Mouse (Mus musculus) adrenal gland, postnatal 14 days (tissue): ENCODE results near the gene Adora1. TPM values are rescaled to one million over a fixed set of nuclear protein-coding genes. Genes with fewer than 3 reads are reported as not detected.

Source experiments
- DNase-seq: peaks from one replicate; pipeline ENCODE4 v3.0.0; 2021; ENCODE audit warnings: mixed read lengths
- total RNA-seq: library from RNA; stranded (reverse); gene quantifications from 2 replicates; pipeline ENCODE4 v1.2.3, GENCODE M21; 2021

Gene Adora1
- total RNA-seq, 1 experiment from 2014 or later, result 91.9 TPM

DNA sequence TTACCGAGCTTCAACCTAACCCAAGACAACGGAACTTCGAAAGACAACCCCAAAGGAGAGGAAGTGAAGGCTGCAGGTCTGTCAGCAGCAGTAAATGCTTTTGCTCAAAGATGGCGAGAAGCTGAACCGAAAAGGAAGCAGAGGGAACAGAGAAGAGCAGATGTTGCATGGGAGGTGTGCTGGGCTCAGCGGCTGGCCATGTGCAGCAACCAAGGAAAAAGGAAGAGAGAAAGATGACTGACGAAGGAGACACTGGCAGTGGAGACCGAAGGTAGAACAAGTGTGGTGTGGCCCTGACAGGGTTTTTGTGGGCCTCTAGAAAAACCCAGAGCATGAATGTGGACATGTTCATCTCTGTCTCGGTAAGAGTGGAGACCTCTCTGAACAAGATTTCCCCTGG is 5.5 kb upstream of the Adora1 start:
- DNase-seq, result no peak

DNA sequence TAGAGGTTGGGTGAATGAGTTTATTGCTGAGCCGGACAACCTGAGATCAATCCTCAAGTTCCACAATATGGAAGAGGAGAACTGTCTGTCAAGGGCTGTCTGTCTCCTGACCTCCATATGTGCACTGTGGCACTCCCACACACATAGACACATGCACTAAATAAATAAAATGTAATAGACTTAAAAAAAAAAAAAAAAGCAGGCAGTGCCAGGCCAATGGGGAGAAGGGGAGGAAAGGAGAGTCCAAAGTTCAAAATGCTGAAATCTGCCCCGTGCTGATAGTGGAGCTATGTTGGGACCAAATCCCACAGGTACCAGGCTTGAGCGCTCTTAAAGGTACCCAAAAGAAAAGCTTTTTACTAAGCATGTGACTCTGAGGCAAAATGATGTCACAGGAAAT is 2.2 kb upstream of the Adora1 start:
- DNase-seq, result no peak

DNA sequence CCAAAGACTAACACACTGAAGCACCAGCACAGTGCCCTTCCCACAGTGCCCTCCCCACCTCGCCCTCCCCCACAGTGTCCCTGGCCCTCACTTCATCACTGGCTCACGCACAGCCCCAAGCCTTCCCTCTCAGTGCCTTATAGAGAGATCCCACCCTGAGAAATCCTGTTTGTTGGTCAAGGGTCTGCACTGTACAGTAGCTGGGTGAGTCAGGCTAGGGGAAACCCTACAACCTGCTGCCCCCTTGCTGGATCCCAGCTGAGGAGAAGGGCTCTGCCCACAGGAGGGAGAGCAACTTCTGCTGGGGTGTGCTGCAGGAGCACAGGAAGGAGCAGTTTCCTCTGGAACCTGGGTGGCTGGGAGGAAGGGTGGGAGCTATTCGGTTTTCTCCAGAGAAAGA is 911 bp upstream of the Adora1 start:
- no peak for DNase-seq

DNA sequence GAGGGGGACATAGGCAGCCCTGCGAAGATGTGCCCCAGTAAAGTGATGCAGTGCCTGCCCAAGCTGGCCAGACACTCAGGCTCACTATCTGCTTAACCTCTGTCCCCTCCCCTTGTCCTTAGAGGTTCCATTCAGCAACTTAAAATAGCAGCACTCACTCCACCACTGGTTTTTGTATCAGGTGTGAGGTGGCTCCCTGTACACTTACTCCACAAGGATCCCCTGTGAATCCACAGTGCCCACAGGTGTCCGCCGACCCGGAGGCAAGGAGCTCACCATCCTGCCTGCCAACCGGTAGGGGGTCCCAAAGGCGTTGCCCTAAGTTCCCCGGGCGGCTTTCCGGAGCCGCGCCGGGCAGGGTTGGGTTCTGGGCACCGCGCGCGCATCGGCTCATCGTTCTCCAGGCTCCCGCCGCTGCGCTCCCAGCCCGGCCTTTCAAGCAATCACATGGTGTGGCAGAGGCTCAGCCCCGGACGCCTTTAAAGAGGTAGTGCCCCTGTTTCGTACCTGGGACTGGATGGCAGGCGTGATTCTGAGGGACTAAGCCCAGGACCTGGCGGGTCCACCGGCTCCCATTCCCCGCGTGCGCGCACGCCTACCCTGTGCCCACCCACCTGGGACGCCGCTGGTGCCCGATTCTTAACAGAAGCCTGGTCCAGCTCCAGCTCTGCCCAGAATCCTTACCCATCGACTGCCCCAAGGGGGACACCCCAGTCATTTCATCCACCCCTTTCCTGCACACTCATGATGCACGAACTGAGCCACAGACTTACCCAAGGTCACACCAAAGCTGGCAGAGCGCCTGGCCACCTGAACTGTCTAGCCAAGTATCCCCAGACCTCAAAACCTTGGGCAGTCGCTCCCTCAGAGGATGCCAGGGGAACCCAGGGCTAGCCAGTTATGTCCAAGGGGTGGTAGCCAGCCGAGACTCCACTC is 508 bp downstream of the Adora1 start:
- peak; percentile 86 for DNase-seq

DNA sequence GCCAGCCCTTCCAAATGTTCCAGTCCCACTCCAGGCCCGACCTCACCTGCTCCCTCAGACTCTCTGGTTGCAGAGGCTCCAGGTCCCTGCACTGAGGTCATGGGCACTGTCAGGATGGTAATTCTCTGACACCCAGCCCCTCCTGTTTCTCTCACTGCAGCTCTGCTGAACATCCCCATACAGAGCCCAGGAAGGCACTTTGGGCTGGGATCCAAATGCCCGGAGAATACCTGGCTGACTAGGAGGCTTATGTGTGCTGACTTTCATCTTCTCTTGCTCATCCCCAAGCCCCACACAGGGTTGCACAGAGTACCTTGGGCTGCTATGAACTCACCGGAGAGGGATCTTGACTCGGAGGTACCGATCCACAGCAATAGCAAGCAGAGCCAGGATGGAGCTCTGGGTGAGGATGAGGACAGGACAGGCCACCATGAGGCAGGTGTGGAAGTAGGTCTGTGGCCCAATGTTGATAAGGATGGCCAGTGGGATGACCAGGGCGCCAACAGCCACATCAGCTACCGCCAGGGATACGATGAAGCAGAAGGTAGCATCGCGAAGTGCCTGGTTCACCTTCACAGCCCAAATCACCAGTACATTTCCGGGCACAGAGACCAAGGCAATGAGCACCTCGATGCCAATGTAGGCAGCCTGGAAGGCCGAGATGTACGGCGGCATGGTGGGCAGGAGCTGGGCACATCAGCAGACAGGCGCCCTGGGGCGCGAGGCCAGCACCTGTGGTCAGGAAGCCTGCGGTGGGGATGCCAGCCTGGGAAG is 1.4 kb downstream of the Adora1 start:
- DNase-seq, result no peak

DNA sequence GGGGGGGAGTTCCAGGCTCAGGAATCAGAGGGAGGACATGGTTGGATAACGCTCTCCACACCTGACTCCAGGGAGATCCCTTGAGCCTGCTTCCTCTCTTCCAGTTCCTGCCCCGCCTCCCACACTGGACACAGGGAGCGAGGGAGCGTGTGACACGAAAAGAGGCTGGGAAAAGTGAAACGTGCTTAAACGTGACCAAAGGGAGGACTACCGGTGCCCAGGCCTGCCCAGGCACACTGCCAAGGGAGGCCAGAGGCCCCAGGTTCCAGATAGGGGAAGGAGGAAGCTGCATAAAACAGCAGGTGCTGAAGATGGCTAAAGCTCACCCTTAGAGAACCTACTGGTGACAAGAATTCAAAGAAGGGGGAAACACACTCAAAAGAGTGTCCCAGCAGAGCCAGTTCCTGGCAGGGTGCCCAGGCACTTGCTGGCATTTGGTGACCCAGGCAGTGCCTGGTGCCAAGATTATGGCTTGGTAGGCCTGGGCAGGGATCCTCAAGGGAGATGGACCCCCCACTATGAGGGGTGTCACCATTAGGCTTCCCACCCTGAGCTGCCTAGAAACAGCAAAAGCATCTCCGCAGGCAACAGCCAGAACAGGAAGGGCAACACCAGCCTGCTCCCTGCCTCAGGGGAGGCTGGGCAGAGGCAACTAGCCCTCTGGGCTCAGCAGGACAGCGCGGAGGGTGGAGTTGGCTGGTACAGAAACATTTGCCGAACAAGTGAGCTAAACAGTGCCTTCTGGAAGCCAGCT is 2.3 kb downstream of the Adora1 start:
- DNase-seq, result peak; percentile 84

DNA sequence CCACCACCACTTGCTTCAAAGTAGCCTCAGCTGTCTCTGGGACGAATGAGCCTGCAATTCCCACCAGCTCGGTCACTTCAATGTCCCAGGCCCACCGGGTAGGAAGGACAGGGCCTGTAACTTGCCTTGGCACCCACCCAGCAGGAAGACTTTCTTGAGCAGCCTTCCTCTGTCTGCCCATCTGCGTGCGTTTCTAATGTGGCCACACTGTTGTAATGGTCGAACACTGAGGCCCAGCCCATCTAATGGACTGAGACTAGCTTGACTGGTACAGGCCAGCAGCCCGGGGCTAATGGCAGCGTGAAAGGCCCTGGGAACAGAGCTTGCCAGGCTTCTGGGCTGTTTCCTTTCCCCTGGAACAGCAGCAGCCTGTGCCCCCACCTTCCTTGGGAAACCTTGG is 2.9 kb downstream of the Adora1 start:
- DNase-seq, result peak; percentile 51

DNA sequence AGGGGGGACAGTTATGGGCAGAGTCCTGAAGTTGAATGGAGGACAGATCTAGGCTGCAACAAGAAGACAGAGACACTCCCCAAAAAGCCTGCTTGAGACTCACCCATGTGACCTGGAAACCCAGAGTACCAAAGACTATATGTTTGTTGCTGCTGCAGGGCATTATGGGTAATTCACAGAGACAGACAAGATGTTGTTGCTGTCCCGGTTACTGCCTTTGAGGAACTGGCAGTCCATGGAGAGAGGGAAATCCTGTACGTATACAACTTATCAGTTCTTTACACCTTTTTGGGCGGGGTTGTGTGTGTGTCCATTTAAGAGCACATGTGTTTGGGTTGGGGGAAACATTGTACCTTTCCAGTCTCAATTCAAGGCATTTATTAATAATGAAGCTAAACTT is 3.5 kb downstream of the Adora1 start:
- no peak for DNase-seq

DNA sequence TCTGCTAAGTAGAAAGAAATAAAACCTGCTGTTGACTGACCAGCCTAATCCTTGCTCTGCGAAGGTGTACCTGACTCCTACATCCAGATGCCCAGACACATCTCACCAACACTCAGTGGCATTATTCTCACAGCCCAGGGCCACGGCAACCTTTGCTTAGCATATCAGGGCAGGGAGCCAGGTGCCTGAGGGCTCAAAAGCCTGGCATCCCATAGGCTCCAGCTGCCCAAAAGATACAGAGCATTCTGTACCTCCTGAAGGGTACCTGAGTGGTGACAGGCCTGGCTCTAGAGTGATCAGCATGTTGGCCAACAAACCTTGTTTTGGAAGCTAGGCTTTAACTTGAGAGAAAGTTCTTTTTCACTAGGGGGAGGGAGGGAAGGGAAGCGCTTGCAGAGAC is 4.0 kb downstream of the Adora1 start:
- no peak for DNase-seq

DNA sequence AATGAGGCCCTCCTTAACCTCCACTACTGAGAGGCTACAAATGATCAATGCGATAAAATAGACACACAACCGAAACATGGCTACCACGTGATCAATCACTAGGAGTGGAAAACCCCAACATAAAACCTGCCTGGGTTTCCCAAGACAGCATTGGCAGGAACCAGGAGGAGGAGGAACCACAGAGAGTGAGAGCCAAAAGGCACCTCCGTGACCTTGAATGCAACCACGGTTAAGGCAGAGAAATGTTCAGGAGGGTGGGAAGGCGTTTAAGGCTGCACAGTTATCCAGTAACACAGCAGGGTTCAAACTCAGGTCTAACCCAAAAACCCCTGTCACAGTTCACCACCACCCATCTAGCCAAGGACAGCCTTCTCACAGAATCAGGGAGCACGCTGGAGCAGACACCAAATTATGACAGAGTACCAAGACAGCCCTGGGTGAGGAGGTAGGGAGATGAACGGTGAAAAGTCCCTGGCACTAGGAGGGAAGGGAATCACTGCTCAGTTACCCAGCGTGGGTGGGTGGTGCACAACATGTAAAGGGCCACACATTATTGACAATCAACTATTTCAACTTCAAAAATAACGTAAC is 4.5 kb downstream of the Adora1 start:
- peak; percentile 48 for DNase-seq

DNA sequence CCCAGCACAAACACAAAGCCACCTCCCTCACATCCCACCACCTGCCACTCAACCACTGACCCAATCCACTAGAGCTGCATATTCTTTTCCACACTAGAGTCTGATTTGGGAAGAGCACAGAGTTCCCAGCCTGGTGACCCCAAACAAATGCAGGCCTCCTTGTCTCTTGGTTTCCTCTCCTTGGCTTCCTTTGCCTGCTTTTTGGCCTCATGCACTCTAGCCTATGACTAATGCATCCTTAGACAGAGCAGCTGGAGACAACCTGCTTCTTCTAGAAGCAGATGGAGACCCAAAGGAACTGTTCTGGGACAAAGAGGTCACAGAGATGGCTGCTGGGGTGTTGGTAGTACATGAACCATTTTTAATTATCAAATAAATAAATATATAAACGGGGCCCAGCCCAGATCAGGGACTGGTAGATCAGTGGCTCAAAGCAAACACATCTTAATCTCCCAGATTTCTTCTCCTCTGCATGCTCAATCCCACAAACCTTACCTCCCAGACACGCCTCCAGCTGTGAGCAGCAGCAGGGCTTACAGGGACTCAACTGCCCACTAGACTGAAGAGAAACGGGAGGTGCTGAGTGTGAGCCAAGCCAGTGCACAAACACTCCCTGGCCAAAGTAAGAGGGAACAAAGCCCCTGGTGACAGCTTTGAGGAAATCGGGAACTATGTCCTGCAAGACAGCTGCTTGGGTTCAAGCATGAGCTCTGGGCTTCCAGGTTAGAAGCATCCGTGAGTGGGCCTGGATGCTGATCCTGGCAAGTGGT is 5.2 kb downstream of the Adora1 start:
- DNase-seq, result no peak

DNA sequence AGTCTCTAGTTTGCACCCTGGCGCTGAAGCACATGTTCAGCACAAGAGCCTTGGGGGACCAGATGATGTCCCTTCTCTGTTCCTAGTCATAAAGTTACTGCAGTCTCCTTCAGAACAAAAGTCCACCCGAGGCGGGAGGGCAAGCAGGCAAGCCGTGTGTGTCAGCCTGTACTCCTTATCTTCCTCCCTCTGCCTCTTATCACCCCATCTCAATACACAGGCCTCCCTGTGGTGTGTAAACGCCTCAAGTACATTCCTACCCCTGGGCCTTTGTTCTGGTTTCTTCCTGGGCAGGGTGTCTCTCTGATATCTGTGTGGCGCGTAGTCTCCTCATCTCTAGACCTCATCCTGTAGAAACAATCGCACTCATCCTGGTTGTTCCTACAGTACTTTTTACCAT is 8.5 kb downstream of the Adora1 start:
- no peak for DNase-seq

DNA sequence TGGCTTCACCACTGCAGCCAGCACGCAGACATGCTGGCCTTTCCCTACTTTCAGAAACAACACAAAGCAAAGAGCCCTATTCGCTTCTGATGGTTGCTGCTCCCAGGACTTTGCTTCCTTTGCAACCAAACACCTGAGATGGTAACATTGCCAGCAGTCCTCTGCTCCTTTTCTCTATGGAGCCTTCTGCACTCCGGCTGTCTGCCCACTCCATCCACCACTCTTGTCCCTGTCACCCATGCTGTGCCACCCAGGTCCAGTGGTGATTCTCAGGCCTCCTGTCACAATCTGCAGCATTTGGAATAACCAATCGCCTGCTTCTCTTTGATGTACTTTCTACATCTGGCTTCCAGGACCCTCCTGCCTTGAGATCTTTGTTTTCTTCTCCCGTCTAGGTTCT is 9.9 kb downstream of the Adora1 start:
- no peak for DNase-seq

DNA sequence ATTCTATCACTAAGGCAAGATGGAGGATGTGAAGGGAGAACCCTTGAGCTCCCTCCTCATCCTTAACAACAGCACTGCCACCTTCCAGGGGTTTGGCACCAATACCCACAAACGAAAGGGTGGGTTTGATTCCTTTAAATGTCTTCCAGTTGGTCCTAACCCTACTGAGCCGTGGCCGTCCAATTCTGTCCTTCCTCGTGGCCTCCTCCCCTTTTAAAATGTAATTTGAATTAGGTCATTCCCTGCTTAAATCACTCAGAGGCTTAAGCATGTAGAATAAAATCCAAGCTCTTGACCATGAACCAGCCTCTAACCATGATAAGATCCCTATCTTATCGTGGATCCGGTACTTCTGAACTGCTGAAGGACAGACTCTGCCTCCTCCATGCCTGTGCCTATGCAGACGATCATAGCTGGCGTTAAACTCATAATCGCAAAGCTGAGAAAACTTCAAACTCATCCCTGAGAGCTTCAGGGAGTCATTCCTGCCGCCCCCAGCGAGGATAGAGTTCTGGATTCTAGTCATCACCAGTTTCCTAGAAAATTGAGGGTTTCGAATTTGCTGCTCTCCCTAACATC is 10.5 kb downstream of the Adora1 start:
- peak; percentile 50 for DNase-seq

DNA sequence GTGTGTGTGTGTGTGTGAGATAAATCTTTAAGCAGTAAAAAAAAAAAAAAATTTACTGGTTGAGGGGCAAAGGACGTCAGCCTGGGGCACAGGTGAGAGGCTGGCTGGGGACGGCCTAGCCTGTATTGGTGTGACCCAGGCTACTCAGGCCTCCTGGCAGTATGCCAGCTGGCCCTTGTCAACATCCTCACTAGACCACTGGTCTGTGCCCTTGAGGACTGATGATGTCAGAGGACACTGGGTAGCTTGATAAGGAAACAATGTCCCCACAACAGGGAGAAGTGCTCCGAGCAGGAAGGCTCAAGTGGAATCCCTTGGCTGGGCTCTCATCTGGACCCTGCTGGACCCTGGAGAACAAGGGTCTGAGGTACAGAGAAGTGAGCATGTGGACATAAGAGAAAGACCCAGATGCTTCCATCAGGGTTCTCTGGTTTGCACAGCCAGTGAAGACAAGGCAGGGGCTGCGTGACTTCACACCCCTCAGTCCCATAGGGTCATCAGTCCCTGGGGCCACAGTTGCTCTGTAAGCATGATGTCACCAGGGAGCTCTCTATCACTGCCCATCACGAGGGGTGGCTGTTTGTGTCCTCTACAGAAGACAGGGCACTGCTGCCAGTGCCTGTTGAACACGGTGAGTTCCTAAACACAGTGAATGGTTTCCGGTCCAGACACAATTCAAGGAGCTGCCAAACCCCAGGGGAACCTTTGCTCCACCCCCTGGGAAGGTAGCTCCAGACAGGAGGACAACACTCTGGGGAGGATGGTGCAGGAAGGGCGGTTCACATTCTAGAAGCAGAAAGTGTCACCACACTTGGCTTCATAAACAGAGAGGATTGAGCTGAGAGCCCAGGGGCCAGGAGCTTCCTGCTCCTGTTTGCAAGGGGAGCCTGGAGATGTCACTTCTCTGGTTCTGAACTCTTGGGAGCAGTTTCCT is 12.8 kb downstream of the Adora1 start:
- peak; percentile 89 for DNase-seq

DNA sequence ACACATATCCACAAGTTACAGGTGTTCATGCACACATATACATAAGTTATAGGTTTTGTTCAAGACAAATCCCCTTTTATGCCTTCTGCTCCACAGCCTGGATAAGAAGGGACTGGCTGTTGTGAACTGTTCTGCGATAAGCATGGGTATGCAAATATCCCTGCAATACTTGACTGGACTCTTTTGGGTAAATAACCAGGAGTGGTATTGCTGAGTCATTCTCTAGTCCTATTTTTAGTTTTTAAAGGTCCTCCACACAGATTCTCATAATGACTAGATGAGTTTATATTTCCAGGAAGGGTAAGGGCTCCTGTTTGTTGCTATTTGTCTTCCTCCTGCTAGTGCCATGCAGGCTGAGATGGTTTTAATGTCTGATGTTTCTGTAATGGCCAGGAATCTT is 14.1 kb downstream of the Adora1 start:
- no peak for DNase-seq

DNA sequence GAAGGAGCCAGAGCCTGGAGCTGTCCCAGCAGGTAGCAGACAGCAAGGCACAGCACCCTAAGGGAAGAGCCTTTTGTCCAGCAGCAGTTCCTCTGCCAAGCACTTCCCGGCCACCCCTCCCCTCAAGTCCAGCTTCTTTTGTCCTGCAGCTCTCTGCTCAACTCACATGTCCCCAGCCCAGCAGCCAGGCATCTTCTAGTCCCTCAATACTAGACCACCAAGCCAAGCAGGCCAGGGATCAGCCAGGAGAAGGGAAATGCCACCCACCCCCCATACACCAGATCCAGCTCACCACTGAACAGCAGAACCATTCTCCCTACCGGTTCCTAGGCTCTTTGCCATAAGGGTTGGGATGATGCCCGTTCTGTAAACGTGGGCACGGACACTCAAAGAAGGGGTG is 15.6 kb downstream of the Adora1 start:
- no peak for DNase-seq

DNA sequence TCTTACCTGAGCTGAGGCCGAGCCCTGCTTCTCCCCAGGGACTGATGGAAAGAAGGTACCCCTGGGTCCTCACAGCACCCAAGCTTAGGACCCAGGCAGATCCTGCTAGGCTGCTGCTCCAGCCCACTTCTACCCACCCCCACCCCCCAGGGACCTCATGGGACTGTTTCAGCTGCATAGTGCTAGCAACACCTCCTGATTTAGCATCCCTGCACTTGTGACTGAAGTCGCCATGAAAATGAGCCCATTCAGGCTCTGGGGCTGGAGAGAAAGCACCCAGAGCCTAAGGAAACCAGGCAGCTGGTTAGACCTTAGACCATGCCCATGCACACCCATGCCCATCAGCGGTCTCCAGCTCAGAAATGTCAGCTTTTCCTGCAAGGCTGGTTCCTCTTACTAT is 17.3 kb downstream of the Adora1 start:
- no peak for DNase-seq

DNA sequence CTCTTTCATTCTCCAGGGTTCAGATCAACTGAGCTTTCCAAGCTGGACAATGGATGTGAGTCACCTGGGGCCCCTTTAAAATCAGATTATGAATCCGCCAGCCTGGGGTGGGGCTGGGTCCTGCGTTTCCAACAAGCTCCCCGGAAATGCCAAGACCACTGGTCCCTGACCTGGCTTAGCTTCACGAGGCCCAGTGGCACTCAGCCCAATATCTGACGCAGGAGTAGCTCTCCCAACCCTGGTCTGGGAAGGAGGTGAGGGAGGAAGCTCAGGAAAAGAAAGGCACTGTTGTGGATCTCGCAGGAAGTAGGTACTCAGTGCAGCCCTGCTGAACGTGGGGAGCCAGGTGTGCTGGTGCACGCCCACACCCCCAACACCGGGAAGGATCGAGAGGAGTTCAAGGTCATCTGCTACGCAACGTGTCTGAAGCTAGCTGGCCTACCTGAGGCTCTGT is 18.2 kb downstream of the Adora1 start:
- DNase-seq, result peak; percentile 79

DNA sequence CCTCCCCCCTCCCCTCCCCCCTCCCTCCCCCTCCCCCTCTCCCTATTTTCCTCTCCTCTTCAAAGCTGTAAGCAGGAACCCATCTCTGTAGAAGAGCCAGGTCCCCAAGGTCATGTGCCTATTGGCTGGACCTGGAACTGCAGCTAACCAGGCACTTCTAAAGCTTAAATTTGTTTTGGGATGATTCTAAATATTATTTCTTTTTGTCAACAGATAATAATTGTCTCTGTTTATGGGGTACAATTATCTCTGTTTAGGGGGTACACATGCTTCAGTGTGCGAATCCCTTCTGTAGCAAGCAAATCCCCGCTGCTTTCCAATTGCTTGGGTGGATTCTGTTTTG is 18.6 kb downstream of the Adora1 start:
- DNase-seq, result peak; percentile 66
